Mouse (Mus musculus) right cerebral cortex, postnatal 10 days (tissue): ENCODE data around the gene Ppp1r3d.

Experiments
- DNase-seq, 2 experiments: peaks; one replicate each; pipeline ENCODE4 v3.0.0; 2021; ENCODE audit warnings: low spot score in 2 of 2

The Ppp1r3d gene

DNA sequence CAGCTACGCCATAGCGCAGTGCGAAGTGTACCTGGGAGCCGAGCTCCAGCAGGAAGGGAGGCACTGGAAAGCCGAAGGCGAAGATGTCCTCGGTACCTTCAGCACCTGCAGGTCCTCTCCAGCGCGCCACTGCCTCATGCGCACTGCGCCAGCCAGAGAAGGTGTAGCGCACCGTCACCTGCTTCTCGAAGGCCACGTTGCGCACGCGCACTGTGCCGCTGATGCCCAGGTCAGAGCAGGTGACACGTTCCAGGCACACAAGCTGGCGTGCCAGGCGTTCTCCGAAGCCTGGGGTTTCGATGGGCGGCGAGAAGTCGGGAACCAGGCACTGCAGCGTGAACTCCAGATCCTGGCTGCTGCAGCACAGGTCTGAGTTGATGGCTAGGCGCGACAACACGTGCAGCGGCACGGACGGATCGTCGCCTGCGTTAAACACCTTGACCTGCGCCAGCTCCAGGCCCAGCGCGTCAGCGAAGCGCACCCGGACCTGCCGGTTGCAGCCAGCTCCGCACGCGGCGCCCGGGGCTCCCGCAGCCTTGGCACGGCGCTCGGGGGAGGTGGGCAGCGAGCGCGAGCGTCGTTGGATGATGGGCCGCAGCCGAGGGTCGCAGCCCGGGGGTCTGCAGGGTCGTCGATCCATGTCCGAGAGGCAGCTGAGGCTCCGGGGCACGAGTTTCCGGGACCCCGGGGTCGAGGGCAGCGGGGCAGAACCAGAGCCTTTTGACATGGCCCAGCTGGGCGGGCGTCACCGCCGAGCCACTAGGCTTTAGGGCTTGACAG is 601 bp downstream of the Ppp1r3d start:
- peak; percentile 69 for DNase-seq

DNA sequence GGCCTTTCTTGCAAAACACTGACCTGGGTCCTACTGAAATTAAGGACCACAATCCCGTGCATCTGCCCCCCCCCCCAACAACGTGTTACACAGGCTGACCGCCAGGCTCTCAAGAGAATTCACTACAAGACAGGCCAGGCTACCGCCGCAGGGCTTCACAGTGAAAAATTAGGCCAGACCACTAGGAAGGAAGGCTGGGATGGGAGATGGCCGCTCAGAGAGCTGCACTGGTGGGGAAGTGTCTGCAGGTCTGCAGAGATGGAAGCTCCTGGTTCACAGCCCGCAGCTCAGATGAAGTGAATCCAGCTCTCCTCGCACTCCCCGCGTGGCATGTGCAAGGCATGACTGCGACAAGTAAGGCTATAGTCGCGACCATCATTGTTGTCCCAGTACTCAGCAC is 1.2 kb downstream of the Ppp1r3d start:
- DNase-seq, result peak; percentile 32 to 53

DNA sequence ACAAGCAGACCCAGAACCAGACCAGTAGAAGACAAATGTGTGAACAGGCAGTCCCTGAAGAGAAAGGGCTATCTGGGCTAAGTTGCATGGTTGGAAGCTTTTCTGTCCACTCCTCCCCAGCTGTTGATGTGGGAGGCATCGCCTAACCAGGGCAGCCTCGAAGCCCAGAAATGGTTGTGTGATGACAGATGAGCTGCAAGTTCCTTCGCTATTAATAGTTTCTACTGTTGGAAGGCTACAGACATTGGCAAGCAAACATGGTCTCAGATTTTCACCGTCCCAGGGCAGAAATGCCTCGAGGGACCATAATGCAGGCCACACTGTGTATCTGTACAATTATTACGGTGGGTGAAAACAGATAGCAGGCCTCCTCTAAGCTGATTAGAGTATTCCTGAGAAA is 1.7 kb downstream of the Ppp1r3d start:
- DNase-seq, result peak; percentile 30 to 63

DNA sequence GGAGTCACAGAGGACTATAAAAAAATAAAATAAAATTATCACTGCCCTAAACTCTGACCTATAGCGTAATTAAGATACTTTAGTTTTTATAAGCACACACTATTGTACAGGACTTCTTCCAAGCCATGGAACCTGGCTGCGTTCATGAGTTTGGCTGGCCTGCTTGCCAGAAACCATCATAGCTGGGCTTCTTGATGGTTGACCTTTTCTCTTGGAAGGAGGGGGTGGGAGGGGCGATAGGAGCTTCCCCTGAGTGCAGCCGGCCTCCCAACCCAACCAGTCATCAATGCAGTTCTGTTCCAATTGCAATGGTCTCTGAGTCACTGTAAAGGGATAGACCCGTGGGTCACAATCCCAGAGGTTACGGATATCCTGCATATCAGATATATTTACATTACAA is 4.0 kb downstream of the Ppp1r3d start:
- DNase-seq, result peak in 1 of 2 experiments; percentile 28

DNA sequence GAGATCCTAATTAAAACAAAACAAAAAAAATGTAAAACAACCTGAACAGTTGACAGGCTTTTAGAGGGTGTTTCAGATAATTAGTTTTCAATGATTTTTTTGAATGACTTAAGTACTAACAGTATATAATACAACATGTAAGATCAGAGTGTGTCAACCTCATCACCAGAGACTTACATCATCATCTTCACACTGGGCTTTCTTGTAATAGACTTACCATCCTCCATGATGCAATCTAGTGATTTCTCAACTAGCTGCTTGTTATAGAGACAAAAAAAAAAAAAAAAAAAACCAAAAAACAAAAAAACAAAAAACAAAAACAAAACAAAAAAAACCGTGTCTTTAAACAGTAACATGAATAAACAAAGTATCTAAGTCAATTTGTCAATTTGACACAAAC is 5.2 kb downstream of the Ppp1r3d start:
- DNase-seq, result no peak

DNA sequence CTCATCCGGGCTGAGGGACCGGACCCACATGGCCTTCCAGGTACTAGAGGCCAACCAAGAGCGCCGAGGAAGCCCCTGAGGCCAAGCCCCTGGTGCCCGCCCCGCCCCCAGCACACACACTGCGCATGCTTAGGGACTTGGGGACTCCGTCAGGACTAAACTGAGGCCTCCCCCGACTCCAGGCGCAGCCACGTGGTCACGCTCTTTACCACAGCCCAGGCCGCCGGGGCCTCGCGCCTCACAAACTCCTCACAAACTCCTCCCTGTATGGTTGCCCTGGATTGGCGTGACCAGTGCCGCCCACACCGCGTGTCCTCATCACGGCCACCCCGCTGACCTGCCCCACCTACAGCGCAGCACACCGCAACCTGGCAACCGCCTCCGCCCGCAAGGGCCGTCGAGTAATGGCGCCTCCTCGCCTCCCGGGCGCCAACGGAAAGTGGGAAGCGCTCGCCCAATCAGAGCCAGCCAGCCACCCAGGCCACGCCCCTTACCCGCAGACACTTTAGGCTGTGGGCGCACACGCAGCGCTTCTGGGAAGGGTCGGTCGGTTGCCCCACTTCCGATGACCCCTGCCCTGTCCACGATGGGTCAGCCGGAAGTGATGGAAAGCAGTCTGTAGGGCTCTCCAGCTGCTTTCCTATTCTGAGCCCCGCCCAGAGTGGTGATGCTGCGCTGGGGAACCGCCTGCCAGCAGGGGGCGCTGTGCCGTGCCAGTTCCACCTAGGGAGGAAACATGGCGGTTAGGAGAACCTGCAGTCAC is 7.0 kb downstream of the Ppp1r3d start, which contains the start of gene Sycp2:
TSS of gene Sycp2 (minus strand) at position 633 of the 763 bp plus-strand sequence.
- DNase-seq, result peak in 1 of 2 experiments; percentile 29
